Mouse (Mus musculus): ENCODE measurements around the gene Isoc2a. TPM values are rescaled to one million over a fixed set of nuclear protein-coding genes. Genes with fewer than 3 reads are reported as not detected.

Isoc2a gene
- 13.0 and 16.1 TPM in 2 replicates for total RNA-seq (2012; rRNA removed)

DNA sequence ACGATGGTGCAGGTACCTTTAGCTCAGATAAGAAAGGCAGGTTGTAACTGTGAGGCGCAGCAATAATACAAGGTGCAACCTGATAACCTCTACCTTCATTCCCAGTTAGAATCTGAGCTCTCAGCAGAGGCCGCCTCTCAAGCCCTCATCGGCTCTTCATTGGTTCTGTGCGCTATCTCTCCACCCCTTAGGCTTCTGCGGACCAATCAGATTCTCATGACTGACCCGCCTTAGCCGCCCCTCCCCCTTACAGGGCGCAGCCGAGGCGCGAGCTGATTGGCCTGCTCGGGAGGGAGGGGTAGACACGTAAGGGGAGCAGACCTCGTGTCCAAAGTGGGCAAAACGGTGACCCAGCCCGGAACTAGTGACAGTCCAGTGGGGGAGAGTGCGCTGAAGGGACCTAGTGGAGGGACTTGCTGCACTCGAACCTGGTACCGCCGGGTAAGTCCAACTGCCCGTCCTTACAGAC lies at the start of gene Isoc2a:
Isoc2a (plus strand) TSS at position 401 of the 469 bp plus-strand sequence.
- TF ChIP-seq ZNF384 (IDR thresholded peaks at IDR 0.05; ENCODE audit: low read depth, low read length) (no peak), CHD2 (IDR thresholded peaks at IDR 0.05; ENCODE audit: low read depth, low read length) (peak; percentile 84)
- H3K9ac ChIP-seq (ENCODE audit: insufficient read depth, low read depth, low read length, poor library complexity, severe bottlenecking) = peak within 1 kb of the TSS; percentile 63
- H3K4me1 ChIP-seq (ENCODE audit: control insufficient read depth in 2 of 2, insufficient read depth in 2 of 2, low read length in 2 of 2, poor library complexity in 1 of 2) = peaks cover 0 to 5% of the 10 kb centered on the region in 2 experiments; a peak in 1 of 4 replicates
- in situ Hi-C loops (cut with MboI; ENCODE audit: low sequenced_read_pairs in 2 of 2, unreplicated experiment in 2 of 2) = no loop called here
- peak within 1 kb of the TSS; percentile 72 to 85 for H3K4me3 ChIP-seq (ENCODE audit: insufficient read depth in 1 of 2, low read depth in 1 of 2, low read length in 2 of 2, poor library complexity in 1 of 2, severe bottlenecking in 1 of 2)
- H3K36me3 ChIP-seq (ENCODE audit: control insufficient read depth, insufficient read depth, low read length, poor library complexity, severe bottlenecking) = no peaks in the 10 kb centered on the region
- DNase-seq (ENCODE audit: low read depth, low spot score) = peak; percentile 96
- H3K27ac ChIP-seq (ENCODE audit: insufficient read depth, low read depth, low read length, poor library complexity, severe bottlenecking) = no peak within 1 kb of the TSS; the same call in 1 of the 2 replicates
- no peaks in the 10 kb centered on the region for H3K9me3 ChIP-seq (ENCODE audit: control insufficient read depth, insufficient read depth, low read depth, low read length)

- TF ChIP-seq ZC3H11A (IDR thresholded peaks at IDR 0.05; ENCODE audit: borderline replicate concordance, low read depth, low read length) (no peak), MAFK (IDR thresholded peaks at IDR 0.05; ENCODE audit: insufficient read depth, low read depth, low read length) (no peak), HCFC1 (IDR thresholded peaks at IDR 0.05; ENCODE audit: borderline replicate concordance, insufficient read depth, low read length) (no peak), CHD2 (IDR thresholded peaks at IDR 0.05; ENCODE audit: low read depth, low read length) (no peak), ZNF384 (IDR thresholded peaks at IDR 0.05; ENCODE audit: low read depth, low read length) (no peak)
- no peak for DNase-seq (ENCODE audit: low read depth, low spot score)
- in situ Hi-C loops (cut with MboI; ENCODE audit: low sequenced_read_pairs in 2 of 2, unreplicated experiment in 2 of 2) = no loop called here
Measured at GRCm38 (mm10) chr7:4830476-4830875, 46.5 kb upstream of the Isoc2a start.

DNA sequence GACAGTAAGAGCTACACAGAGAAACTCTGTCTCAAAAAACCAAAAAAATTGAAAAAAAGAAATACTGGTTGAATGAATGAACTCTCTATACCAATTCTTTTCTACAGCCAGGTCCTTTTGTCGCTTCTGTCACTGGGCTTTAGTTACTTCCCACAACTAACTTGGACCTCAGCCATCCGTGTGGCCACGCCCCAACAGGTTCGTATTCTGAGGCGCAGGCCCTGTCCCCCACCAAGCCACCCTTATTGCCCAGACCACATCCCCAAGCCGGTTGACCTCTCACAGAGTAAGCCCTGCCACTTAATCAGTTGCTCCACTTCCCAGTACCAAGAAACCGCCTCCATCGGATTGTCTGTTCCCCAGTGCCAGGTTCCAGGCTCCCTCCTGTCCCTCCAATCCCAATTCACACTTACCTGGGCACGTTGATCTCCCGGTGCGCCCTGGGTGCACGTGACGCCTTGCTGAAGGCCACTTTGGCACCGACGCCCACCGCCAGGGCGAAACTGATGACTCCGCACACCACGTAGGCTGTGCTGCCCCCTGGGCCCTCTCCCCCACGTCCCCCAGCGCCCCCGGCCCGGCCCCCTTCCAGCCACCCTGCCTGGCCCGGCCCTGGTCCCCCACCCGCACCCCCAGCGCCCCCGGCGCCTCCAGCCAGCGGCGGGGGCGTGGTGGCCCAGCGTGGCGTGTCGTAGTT lies 41.2 kb upstream of the Isoc2a start:
- Histone ChIP-seq H3K9me3 (ENCODE audit: control insufficient read depth, insufficient read depth, low read depth, low read length) (no peaks in the 10 kb centered on the region), H3K4me1 (ENCODE audit: control insufficient read depth in 2 of 2, insufficient read depth in 2 of 2, low read length in 2 of 2, poor library complexity in 1 of 2) (peaks cover 0 to 4% of the 10 kb centered on the region in 2 experiments; a peak in 2 of 4 replicates), H3K9ac (ENCODE audit: insufficient read depth, low read depth, low read length, poor library complexity, severe bottlenecking) (peak overlapping the region; percentile 70), H3K4me3 (ENCODE audit: insufficient read depth in 1 of 2, low read depth in 1 of 2, low read length in 2 of 2, poor library complexity in 1 of 2, severe bottlenecking in 1 of 2) (peak overlapping the region; percentile 59 to 67), H3K27ac (ENCODE audit: insufficient read depth, low read depth, low read length, poor library complexity, severe bottlenecking) (no peak overlapping the region), H3K36me3 (ENCODE audit: control insufficient read depth, insufficient read depth, low read length, poor library complexity, severe bottlenecking) (no peaks in the 10 kb centered on the region)
- in situ Hi-C loops (cut with MboI; ENCODE audit: low sequenced_read_pairs in 2 of 2, unreplicated experiment in 2 of 2) = no loop called here
- TF ChIP-seq MAFK (IDR thresholded peaks at IDR 0.05; ENCODE audit: insufficient read depth, low read depth, low read length) (0 out of 2 replicates have a peak, but pooled peaks have one; percentile 5), ZNF384 (IDR thresholded peaks at IDR 0.05; ENCODE audit: low read depth, low read length) (no peak), ZC3H11A (IDR thresholded peaks at IDR 0.05; ENCODE audit: borderline replicate concordance, low read depth, low read length) (no peak), CHD2 (IDR thresholded peaks at IDR 0.05; ENCODE audit: low read depth, low read length) (no peak)
- no peak for DNase-seq (ENCODE audit: low read depth, low spot score)

More at GRCm38 (mm10) chr7:4830476-4830875, 46.5 kb upstream of the Isoc2a start:
- peaks cover 0 to 17% of the 10 kb centered on the region in 2 experiments; a peak in 2 of 4 replicates for H3K4me1 ChIP-seq (ENCODE audit: control insufficient read depth in 2 of 2, insufficient read depth in 2 of 2, low read length in 2 of 2, poor library complexity in 1 of 2)
- H3K4me3 ChIP-seq (ENCODE audit: insufficient read depth in 1 of 2, low read depth in 1 of 2, low read length in 2 of 2, poor library complexity in 1 of 2, severe bottlenecking in 1 of 2) = no peak overlapping the region
- H3K9ac ChIP-seq (ENCODE audit: insufficient read depth, low read depth, low read length, poor library complexity, severe bottlenecking) = no peak overlapping the region
- H3K36me3 ChIP-seq (ENCODE audit: control insufficient read depth, insufficient read depth, low read length, poor library complexity, severe bottlenecking) = no peaks in the 10 kb centered on the region
- no peak overlapping the region for H3K27ac ChIP-seq (ENCODE audit: insufficient read depth, low read depth, low read length, poor library complexity, severe bottlenecking)
- H3K9me3 ChIP-seq (ENCODE audit: control insufficient read depth, insufficient read depth, low read depth, low read length) = no peaks in the 10 kb centered on the region

GRCm38 (mm10) chr7:4836351-4836792 lies 40.6 kb upstream of the Isoc2a start:
- Histone ChIP-seq H3K27ac (ENCODE audit: insufficient read depth, low read depth, low read length, poor library complexity, severe bottlenecking) (no peak overlapping the region), H3K9me3 (ENCODE audit: control insufficient read depth, insufficient read depth, low read depth, low read length) (no peaks in the 10 kb centered on the region), H3K36me3 (ENCODE audit: control insufficient read depth, insufficient read depth, low read length, poor library complexity, severe bottlenecking) (no peaks in the 10 kb centered on the region), H3K4me3 (ENCODE audit: insufficient read depth in 1 of 2, low read depth in 1 of 2, low read length in 2 of 2, poor library complexity in 1 of 2, severe bottlenecking in 1 of 2) (peak overlapping the region; percentile 59 to 67), H3K4me1 (ENCODE audit: control insufficient read depth in 2 of 2, insufficient read depth in 2 of 2, low read length in 2 of 2, poor library complexity in 1 of 2) (peaks cover 0 to 2% of the 10 kb centered on the region in 2 experiments; a peak in 2 of 4 replicates), H3K9ac (ENCODE audit: insufficient read depth, low read depth, low read length, poor library complexity, severe bottlenecking) (peak overlapping the region; percentile 70)
- in situ Hi-C loops (cut with MboI; ENCODE audit: low sequenced_read_pairs in 2 of 2, unreplicated experiment in 2 of 2) = no loop called here
- no peak for TF ChIP-seq CHD2 (IDR thresholded peaks at IDR 0.05; ENCODE audit: low read depth, low read length)
- TF ChIP-seq HCFC1 (IDR thresholded peaks at IDR 0.05; ENCODE audit: borderline replicate concordance, insufficient read depth, low read length) = 0 out of 2 replicates have a peak, but pooled peaks have one; percentile 49
- DNase-seq (ENCODE audit: low read depth, low spot score) = peak; percentile 47

All from ES-E14 (cell line).